Mouse (Mus musculus) thymus, adult 2 months (tissue): ENCODE results near the gene Fam168a.

Experiments used
- CTCF ChIP-seq: fragments of 200-500 bp; IDR thresholded peaks from 2 replicates; pipeline ENCODE4 v1.5.1; 2012; ENCODE audit warnings: mild to moderate bottlenecking, control low read depth, low read length, moderate library complexity, borderline replicate concordance; ENCODE audit not compliant: control insufficient read depth, poor library complexity, insufficient read depth; ENCODE audit errors: extremely low read depth
- POLR2A ChIP-seq: fragments of 200-500 bp; IDR thresholded peaks from 2 replicates; pipeline ENCODE4 v1.6.1; 2012; ENCODE audit warnings: mild to moderate bottlenecking, low read length, control low read depth, moderate library complexity; ENCODE audit not compliant: control insufficient read depth, poor library complexity, insufficient read depth; ENCODE audit errors: extremely low read depth

DNA sequence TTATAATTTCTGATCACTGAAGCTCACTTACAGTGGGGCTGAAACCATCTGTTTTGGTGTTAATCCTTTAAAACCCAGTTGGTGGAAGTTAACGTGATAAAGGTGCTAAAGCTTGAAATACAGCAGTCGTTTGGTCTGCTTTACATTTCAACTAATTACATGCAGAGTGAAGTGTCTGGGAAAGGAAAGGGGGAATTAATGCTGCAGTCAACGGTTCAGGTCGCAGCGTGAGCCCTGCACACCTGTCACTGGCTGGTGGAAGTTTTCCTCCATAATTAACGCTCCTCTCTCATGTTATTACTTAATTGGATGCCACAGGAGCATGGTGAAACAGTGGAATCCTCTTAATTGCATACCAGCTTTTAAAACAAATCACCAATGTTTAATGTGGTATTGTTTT, 27.8 kb downstream of the Fam168a start:
- no peak for TF ChIP-seq CTCF
- no peak for TF ChIP-seq POLR2A
